Mouse (Mus musculus) embryonic facial prominence, embryonic 11.5 days (tissue): Measurements from ENCODE around the gene Tmem260. TPM values are rescaled to one million over a fixed set of nuclear protein-coding genes. Genes with fewer than 3 reads are reported as not detected.

ENCODE experiments used
- ATAC-seq: fragments of 200-750 bp; cut with Nextera tagmentation; replicated peaks from 2 replicates; pipeline ENCODE4 v1.8.0; 2017; ENCODE audit warnings: low read depth; ENCODE audit not compliant: insufficient number of reproducible peaks, low FRiP score, low TSS enrichment
- DNase-seq: peaks from one replicate; pipeline ENCODE4 v3.0.0-alpha.2; 2015; ENCODE audit warnings: low spot score
- H3K27ac ChIP-seq: fragments of 300-500 bp; sonication (generic); replicated peaks from 2 replicates; pipeline ENCODE4 v1.5.1; 2014; ENCODE audit warnings: mild to moderate bottlenecking, low read depth, low read length, control low read depth
- H3K27me3 ChIP-seq: fragments of 300-500 bp; sonication (generic); 2 replicates; pipeline ENCODE4 v1.6.1; 2014; ENCODE audit warnings: mild to moderate bottlenecking, low read length, moderate library complexity, mixed read lengths; ENCODE audit not compliant: control insufficient read depth, insufficient read depth
- H3K36me3 ChIP-seq: fragments of 300-500 bp; sonication (generic); replicated peaks from 2 replicates; pipeline ENCODE4 v1.6.1; 2014; ENCODE audit warnings: low read depth, mild to moderate bottlenecking, low read length, moderate library complexity, mixed read lengths; ENCODE audit not compliant: control insufficient read depth, insufficient read depth
- H3K4me1 ChIP-seq: fragments of 300-500 bp; sonication (generic); 2 replicates; pipeline ENCODE4 v1.6.1; 2014; ENCODE audit warnings: low read length, mixed read lengths; ENCODE audit not compliant: control insufficient read depth, insufficient read depth
- H3K4me2 ChIP-seq: fragments of 300-500 bp; sonication (generic); 2 replicates; pipeline ENCODE4 v1.6.1; 2014; ENCODE audit warnings: low read depth, mild to moderate bottlenecking, control low read depth, low read length, moderate library complexity
- H3K4me3 ChIP-seq: fragments of 300-500 bp; sonication (generic); 2 replicates; pipeline ENCODE4 v1.5.1; 2014; ENCODE audit warnings: low read depth, low read length, control low read depth
- H3K9ac ChIP-seq: fragments of 300-500 bp; sonication (generic); replicated peaks from 2 replicates; pipeline ENCODE4 v1.6.1; 2014; ENCODE audit warnings: mild to moderate bottlenecking, control low read depth, low read length
- H3K9me3 ChIP-seq: fragments of 300-500 bp; sonication (generic); replicated peaks from 2 replicates; pipeline ENCODE4 v1.6.1; 2016; ENCODE audit warnings: mild to moderate bottlenecking, low read length, inconsistent platforms, mixed read lengths; ENCODE audit not compliant: control insufficient read depth
- WGBS: fragments of 180-500 bp; shearing (Covaris S2); extraction: QIAGEN DNeasy Blood & Tissue Kit; methylation state at CpG from one replicate; pipeline ENCODE4 v1.1.7; 2014; 5-methylcytosine and 5-hydroxymethylcytosine counted together
- polyA plus RNA-seq: library from polyadenylated mRNA; unstranded; fragments of >200 nt; fragmentation: Nextera tagmentation; extraction: Ambion mirVana; gene quantifications from 2 replicates; pipeline ENCODE4 v1.2.1, GENCODE M21; 2014

The Tmem260 gene
- polyA plus RNA-seq, 1 experiment from 2014 or later: 27.9 TPM

- no peak overlapping the region for H3K4me3 ChIP-seq
- DNase-seq (peak; percentile 74), ATAC-seq (peak; percentile 78)
- no peak overlapping the region for H3K27ac ChIP-seq
- H3K27me3 ChIP-seq: no peaks in the 10 kb centered on the region
- H3K9ac ChIP-seq: no peak overlapping the region
- no peaks in the 10 kb centered on the region for H3K4me1 ChIP-seq
- no peak overlapping the region for H3K4me2 ChIP-seq
- H3K9me3 ChIP-seq: no peaks in the 10 kb centered on the region
- no peaks in the 10 kb centered on the region for H3K36me3 ChIP-seq
- 18% methylated on average over 4 of the region's 4 CpGs for WGBS
These were observed 48.0 kb downstream of the Tmem260 start for GRCm38 (mm10) chr14:48493896-48494295.

GRCm38 (mm10) chr14:48502573-48502972, 56.6 kb downstream of the Tmem260 start:
- no peak for DNase-seq
- Histone ChIP-seq H3K36me3 (no peaks in the 10 kb centered on the region), H3K4me3 (no peak overlapping the region), H3K4me1 (no peaks in the 10 kb centered on the region), H3K27me3 (no peaks in the 10 kb centered on the region), H3K27ac (no peak overlapping the region), H3K9me3 (no peaks in the 10 kb centered on the region), H3K9ac (no peak overlapping the region), H3K4me2 (no peak overlapping the region)
- no peak; the same call in 1 of the 2 replicates for ATAC-seq
- WGBS: 88% methylated on average over 7 of the region's 7 CpGs

GRCm38 (mm10) chr14:48503691-48504565, 58.0 kb downstream of the Tmem260 start:
- Histone ChIP-seq H3K36me3 (no peaks in the 10 kb centered on the region), H3K4me3 (no peak overlapping the region), H3K9me3 (no peaks in the 10 kb centered on the region), H3K27me3 (no peaks in the 10 kb centered on the region), H3K27ac (no peak overlapping the region), H3K4me2 (no peak overlapping the region), H3K9ac (no peak overlapping the region; the same call in 1 of the 2 replicates), H3K4me1 (no peaks in the 10 kb centered on the region)
- WGBS: 30% methylated on average over 18 of the region's 18 CpGs
- ATAC-seq: no peak
- DNase-seq: no peak

- DNase-seq: no peak
- 41% methylated on average over 9 of the region's 9 CpGs for WGBS
- Histone ChIP-seq H3K36me3 (no peaks in the 10 kb centered on the region; the same call in 1 of the 2 replicates), H3K4me3 (no peak overlapping the region), H3K4me2 (no peak overlapping the region), H3K27ac (no peak overlapping the region), H3K9me3 (no peaks in the 10 kb centered on the region), H3K27me3 (no peaks in the 10 kb centered on the region), H3K4me1 (no peaks in the 10 kb centered on the region), H3K9ac (no peak overlapping the region)
- no peak for ATAC-seq
These were observed 58.6 kb downstream of the Tmem260 start for GRCm38 (mm10) chr14:48504566-48504950.

GRCm38 (mm10) chr14:48505606-48506005, 59.7 kb downstream of the Tmem260 start:
- Histone ChIP-seq H3K9me3 (no peaks in the 10 kb centered on the region), H3K4me2 (no peak overlapping the region), H3K27ac (no peak overlapping the region), H3K27me3 (no peaks in the 10 kb centered on the region), H3K4me1 (no peaks in the 10 kb centered on the region), H3K4me3 (no peak overlapping the region), H3K36me3 (no peaks in the 10 kb centered on the region; the same call in 1 of the 2 replicates), H3K9ac (no peak overlapping the region)
- DNase-seq (no peak), ATAC-seq (no peak)
- WGBS: 94% methylated on average over 12 of the region's 12 CpGs

- DNase-seq (no peak), ATAC-seq (no peak)
These were observed 61.5 kb downstream of the Tmem260 start for GRCm38 (mm10) chr14:48507376-48507775.

GRCm38 (mm10) chr14:48509131-48509530, 63.2 kb downstream of the Tmem260 start:
- no peak for DNase-seq
- Histone ChIP-seq H3K9ac (no peak overlapping the region), H3K4me3 (no peak overlapping the region), H3K27me3 (no peaks in the 10 kb centered on the region), H3K9me3 (no peaks in the 10 kb centered on the region), H3K4me1 (no peaks in the 10 kb centered on the region), H3K4me2 (no peak overlapping the region), H3K27ac (no peak overlapping the region), H3K36me3 (no peaks in the 10 kb centered on the region; the same call in 1 of the 2 replicates)
- ATAC-seq: no peak
- WGBS: 94% methylated on average over 5 of the region's 5 CpGs

More at GRCm38 (mm10) chr14:48507376-48507775, 61.5 kb downstream of the Tmem260 start:
- H3K27ac ChIP-seq: no peak overlapping the region
- H3K27me3 ChIP-seq: no peaks in the 10 kb centered on the region
- H3K4me1 ChIP-seq: no peaks in the 10 kb centered on the region
- H3K9me3 ChIP-seq: no peaks in the 10 kb centered on the region
- no peak overlapping the region for H3K9ac ChIP-seq
- no peak overlapping the region for H3K4me3 ChIP-seq
- H3K4me2 ChIP-seq: no peak overlapping the region
- 81% methylated on average over 8 of the region's 8 CpGs for WGBS
- H3K36me3 ChIP-seq: no peaks in the 10 kb centered on the region; the same call in 1 of the 2 replicates

- no peak overlapping the region for H3K4me3 ChIP-seq
- H3K36me3 ChIP-seq: no peaks in the 10 kb centered on the region; the same call in 1 of the 2 replicates
- no peaks in the 10 kb centered on the region for H3K4me1 ChIP-seq
- no peak overlapping the region for H3K9ac ChIP-seq
- no peaks in the 10 kb centered on the region for H3K27me3 ChIP-seq
- ATAC-seq: peak; percentile 80; the same call in 1 of the 2 replicates
- peak; percentile 57 for DNase-seq
- WGBS: 51% methylated on average over 12 of the region's 12 CpGs
- H3K4me2 ChIP-seq: no peak overlapping the region
- H3K9me3 ChIP-seq: no peaks in the 10 kb centered on the region
- no peak overlapping the region for H3K27ac ChIP-seq
These were observed 67.3 kb downstream of the Tmem260 start for GRCm38 (mm10) chr14:48513098-48513823.
